Mouse (Mus musculus): ENCODE measurements around the gene Coq9. TPM values are rescaled to one million over a fixed set of nuclear protein-coding genes. Genes with fewer than 3 reads are reported as not detected.

The Coq9 gene
- polyA plus RNA-seq, 1 experiment: 234 TPM

DNA sequence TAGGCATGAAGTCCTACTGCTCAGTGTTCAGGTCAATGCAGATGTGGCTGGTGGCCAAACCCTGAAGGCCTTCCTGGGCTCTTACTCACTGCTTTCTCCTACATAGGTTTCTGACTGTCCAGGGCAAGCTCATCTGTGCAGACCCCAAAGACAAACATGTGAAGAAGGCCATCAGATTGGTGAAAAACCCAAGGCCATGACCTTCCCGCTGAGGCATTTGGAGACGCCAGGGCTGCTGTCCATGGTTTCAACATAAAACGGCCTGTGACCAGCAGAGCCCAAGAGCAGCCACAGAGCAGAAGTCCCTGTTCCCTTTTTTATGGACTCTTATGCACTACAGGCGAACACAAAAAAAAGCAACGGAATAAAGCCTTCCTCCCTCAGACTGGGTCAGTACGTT is 26.5 kb upstream of the Coq9 start:
- TF ChIP-seq GATA1 (IDR thresholded peaks at IDR 0.05; ENCODE audit: low read length): no peak

GRCm38 (mm10) chr8:94812645-94813098 is 25.4 kb upstream of the Coq9 start:
- TF ChIP-seq GATA1 (IDR thresholded peaks at IDR 0.05; ENCODE audit: low read length): no peak

DNA sequence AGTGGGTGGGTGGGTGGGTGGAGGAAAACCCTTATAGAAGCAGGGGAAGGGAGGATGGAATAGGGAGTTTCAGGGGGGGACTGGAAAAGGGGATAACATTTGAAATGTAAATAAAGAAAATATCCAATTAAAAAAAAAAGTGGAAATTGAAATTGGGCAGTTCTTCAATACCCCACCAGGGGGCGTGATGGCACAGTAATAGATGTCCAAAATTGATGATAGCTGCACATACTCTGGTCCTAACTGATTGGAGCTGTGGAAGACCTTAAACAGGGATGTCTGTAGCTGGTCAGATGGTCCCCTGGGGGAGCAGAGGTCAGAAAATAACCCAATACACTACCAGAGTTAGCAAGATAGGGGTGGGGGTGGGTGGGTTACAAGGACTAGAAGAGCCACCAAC is 23.6 kb upstream of the Coq9 start:
- no peak for TF ChIP-seq GATA1 (IDR thresholded peaks at IDR 0.05; ENCODE audit: low read length)

DNA sequence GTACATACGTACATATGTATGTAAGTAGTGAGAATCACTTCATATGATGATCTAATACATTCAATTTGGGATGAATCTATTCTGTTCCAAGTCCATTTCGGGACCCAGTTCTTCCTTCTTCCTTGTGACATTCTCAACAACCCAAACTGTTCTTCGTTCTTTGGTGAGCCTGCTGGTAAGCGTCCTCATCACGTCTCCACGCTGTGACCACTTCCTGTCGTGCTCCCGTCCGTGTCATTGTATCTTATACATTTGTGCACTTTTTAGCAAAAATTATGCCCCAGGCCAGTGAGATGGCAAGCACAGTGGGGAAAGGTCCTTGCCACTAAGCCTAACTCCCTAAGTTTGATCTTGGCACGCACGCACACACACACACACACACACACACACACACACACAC is 20.2 kb upstream of the Coq9 start:
- TF ChIP-seq GATA1 (IDR thresholded peaks at IDR 0.05; ENCODE audit: low read length): no peak

DNA sequence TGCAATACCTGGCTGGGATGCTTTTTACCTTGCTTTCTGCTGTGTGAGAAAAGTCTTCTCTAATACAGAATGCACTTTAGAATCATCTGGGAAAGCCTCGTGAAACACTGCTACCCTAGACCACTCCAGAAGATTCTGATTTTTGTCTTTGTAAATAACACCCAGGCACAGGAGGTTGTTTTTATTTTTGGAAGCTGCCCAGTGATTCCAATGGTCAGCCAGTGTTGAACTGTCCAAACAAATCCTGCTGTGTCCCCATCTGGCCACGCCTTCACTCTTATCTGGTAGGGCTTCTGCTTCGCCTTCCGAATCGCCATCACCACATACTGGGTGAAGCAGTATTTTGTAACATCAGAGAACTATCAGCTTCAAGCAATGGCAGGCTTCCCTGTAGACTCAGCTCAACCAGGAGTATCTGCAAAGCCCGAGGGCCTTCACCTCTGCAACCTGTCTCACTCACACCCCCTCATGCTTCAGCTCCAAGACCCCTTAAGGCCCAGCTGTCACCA is 18.4 kb upstream of the Coq9 start:
- TF ChIP-seq GATA1 (IDR thresholded peaks at IDR 0.05; ENCODE audit: low read length): no peak

DNA sequence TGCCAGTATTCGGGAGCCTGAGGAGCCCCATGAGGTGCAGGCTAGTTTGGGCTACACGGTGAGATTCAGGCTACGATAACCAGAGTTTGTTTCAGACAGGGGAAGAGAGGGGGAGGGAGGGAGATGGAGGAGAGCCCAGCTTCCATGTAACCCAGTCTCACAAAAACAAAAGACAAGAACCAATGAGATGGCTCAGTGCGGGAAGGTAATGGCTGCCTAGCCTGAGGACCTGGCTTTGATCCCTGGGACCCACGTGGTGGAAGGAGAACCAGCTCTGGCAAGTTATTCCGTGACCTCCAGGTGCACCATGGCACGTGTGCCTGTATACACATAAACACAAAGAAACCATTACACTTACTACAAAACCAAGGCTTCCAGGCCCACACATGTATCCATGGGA is 17.6 kb upstream of the Coq9 start:
- TF ChIP-seq GATA1 (IDR thresholded peaks at IDR 0.05; ENCODE audit: low read length): no peak

GRCm38 (mm10) chr8:94821381-94821780 is 16.7 kb upstream of the Coq9 start:
- TF ChIP-seq GATA1 (IDR thresholded peaks at IDR 0.05; ENCODE audit: low read length): no peak

- no peak for TF ChIP-seq GATA1 (IDR thresholded peaks at IDR 0.05; ENCODE audit: low read length)
Measured at GRCm38 (mm10) chr8:94822637-94823560, 15.2 kb upstream of the Coq9 start.

DNA sequence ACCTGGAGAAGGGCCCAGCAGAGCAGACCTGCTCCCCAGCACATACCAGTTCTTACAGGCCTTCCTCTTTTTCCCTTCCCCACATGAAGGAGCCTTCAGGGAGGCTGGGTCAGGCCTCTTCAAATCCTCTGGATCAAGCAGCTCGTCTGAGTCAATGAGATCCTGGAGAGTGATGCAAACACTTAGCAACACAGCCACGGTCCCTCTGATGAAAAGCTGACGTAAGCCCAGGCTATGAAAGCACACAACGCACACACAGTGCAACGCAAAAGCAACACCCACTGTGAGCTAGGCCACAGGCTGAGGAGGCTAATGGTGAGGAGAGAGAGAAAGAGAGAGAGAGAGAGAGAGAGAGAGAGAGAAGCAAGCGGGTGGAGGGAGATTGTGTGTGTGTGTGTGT is 13.0 kb upstream of the Coq9 start:
- TF ChIP-seq GATA1 (IDR thresholded peaks at IDR 0.05; ENCODE audit: low read length): no peak

- TF ChIP-seq GATA1 (IDR thresholded peaks at IDR 0.05; ENCODE audit: low read length): no peak
Measured at GRCm38 (mm10) chr8:94826210-94826609, 11.9 kb upstream of the Coq9 start.

DNA sequence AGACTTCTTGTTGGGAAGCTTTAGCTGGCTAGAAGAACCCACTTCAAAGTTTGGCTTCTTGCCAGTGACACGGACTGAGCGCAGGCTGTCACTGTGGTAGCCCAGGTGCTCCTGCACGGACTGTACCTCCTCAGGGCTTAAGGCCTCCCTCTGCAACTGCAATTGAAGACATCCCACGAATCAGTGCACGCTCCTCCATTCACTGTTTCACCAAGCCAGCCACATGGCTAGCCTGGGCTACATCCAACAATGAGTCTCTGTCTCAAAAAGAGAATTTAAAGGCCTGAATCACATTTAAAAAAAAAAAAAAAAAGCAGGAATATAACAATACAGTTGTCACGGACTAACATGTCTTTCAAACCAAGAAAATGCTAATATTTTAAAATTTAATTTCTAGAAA is 9.8 kb upstream of the Coq9 start:
- TF ChIP-seq GATA1 (IDR thresholded peaks at IDR 0.05; ENCODE audit: low read length): no peak

- no peak for TF ChIP-seq GATA1 (IDR thresholded peaks at IDR 0.05; ENCODE audit: low read length)
Measured at GRCm38 (mm10) chr8:94836456-94837240, 1.5 kb upstream of the Coq9 start.

DNA sequence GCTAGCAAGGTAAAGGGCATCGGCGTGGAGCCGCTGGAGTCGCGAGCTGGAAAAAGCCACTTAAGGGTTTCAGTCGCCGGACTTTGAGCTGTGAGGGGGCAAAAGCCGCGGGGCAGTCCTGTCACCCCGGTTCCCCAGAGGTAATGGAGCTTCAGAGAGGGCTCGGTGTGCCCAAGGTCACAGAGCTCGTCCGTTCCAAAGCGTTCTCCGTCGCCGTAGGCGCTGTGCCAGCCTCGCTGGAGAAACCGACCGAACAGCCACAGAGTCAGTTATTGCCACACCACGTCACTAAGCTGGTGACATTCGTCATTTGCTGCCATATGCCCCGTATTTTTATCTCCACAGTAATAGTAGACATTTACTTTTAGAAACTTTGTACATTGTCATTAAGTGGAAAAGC is 479 bp downstream of the Coq9 start:
- no peak for TF ChIP-seq GATA1 (IDR thresholded peaks at IDR 0.05; ENCODE audit: low read length)

DNA sequence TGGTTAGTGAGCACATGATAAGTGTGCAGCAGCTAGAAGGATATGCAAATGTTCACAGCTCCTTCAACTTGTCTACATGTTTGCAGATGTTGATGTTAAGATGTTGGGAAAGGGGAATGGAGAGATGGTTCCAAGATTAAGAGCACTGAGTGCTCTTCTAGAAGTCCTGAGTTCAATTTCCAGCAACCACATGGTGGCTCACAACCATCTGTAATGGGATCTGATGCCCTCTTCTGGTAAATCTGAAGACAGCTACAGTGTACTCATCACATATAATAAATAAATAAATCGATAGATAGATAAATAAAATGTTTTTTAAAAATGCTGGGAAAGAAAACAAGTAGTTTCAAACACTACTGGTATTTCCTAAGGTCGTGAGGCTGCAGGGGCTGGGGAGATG is 3.1 kb downstream of the Coq9 start:
- no peak for TF ChIP-seq GATA1 (IDR thresholded peaks at IDR 0.05; ENCODE audit: low read length)

DNA sequence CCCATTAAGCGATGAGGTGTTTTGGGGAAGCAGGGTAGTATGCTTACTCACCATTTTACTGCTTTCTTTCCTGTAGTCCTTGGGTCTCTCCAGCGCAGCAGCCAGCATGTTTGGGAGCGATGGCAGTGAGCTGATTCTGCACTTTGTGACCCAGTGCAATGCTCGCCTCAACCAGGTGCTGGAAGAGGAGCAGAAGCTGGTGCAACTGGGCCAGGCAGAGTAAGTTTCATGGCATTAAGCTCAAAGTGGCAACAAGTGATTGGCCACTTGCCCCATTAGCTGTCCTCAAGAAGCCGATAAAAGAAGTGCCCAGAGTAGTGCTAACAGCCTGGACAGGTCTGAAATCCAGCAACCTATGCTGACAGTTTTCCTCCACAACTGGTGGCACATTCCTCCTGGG is 11.9 kb downstream of the Coq9 start:
- no peak for TF ChIP-seq GATA1 (IDR thresholded peaks at IDR 0.05; ENCODE audit: low read length)

GRCm38 (mm10) chr8:94857011-94857345 is 18.9 kb downstream of the Coq9 start:
- no peak for TF ChIP-seq GATA1 (IDR thresholded peaks at IDR 0.05; ENCODE audit: low read length)

All from G1E-ER4 (cell line).